Mouse (Mus musculus) kidney, embryonic 14.5 days (tissue): ENCODE measurements around the gene Dmwd. TPM values are rescaled to one million over a fixed set of nuclear protein-coding genes. Genes with fewer than 3 reads are reported as not detected.

ENCODE experiments used
- ATAC-seq: fragments of 200-750 bp; cut with Nextera tagmentation; 2 replicates; pipeline ENCODE4 v1.8.0; 2017; ENCODE audit warnings: moderate number of reproducible peaks, mild to moderate bottlenecking, moderate TSS enrichment, moderate library complexity; ENCODE audit not compliant: low FRiP score, low TSS enrichment
- H3K27ac ChIP-seq: fragments of 300-500 bp; sonication (generic); 2 replicates; pipeline ENCODE4 v1.5.1; 2014; ENCODE audit warnings: low read depth, mild to moderate bottlenecking, low read length, moderate library complexity, mixed read lengths
- H3K27me3 ChIP-seq: fragments of 300-500 bp; sonication (generic); 2 replicates; pipeline ENCODE4 v1.6.1; 2014; ENCODE audit warnings: mild to moderate bottlenecking, low read length; ENCODE audit not compliant: control insufficient read depth, insufficient read depth
- H3K36me3 ChIP-seq: fragments of 300-500 bp; sonication (generic); 2 replicates; pipeline ENCODE4 v1.6.1; 2014; ENCODE audit warnings: low read length, mixed read lengths; ENCODE audit not compliant: control insufficient read depth, insufficient read depth
- H3K4me1 ChIP-seq: fragments of 300-500 bp; sonication (generic); 2 replicates; pipeline ENCODE4 v1.6.1; 2014; ENCODE audit warnings: low read length, mixed read lengths; ENCODE audit not compliant: control insufficient read depth, insufficient read depth
- H3K4me2 ChIP-seq: fragments of 300-500 bp; sonication (generic); replicated peaks from 2 replicates; pipeline ENCODE4 v1.6.1; 2014; ENCODE audit warnings: low read depth, mild to moderate bottlenecking, low read length
- H3K4me3 ChIP-seq: fragments of 300-500 bp; sonication (generic); 2 replicates; pipeline ENCODE4 v1.5.1; 2014; ENCODE audit warnings: mild to moderate bottlenecking, low read length
- H3K9ac ChIP-seq: fragments of 300-500 bp; sonication (generic); 2 replicates; pipeline ENCODE4 v1.6.1; 2014; ENCODE audit warnings: low read depth, mild to moderate bottlenecking, low read length, moderate library complexity
- H3K9me3 ChIP-seq: fragments of 300-500 bp; sonication (generic); 2 replicates; pipeline ENCODE4 v1.6.1; 2016; ENCODE audit warnings: low read length; ENCODE audit not compliant: control insufficient read depth
- WGBS: fragments of 180-500 bp; shearing (Covaris S2); extraction: QIAGEN DNeasy Blood & Tissue Kit; methylation state at CpG from one replicate; pipeline ENCODE4 v1.1.7; 2014; 5-methylcytosine and 5-hydroxymethylcytosine counted together
- microRNA-seq: library from miRNA; unstranded; fragments of <30 nt; microRNA quantifications from one replicate; pipeline ENCODE4, GENCODE M21; 2016
- polyA plus RNA-seq: library from polyadenylated mRNA; unstranded; fragments of >200 nt; fragmentation: Nextera tagmentation; extraction: Ambion mirVana; gene quantifications from 2 replicates; pipeline ENCODE4 v1.2.1, GENCODE M21; 2014

Gene Dmwd
- polyA plus RNA-seq, 1 experiment from 2014 or later, result 20.5 TPM

DNA sequence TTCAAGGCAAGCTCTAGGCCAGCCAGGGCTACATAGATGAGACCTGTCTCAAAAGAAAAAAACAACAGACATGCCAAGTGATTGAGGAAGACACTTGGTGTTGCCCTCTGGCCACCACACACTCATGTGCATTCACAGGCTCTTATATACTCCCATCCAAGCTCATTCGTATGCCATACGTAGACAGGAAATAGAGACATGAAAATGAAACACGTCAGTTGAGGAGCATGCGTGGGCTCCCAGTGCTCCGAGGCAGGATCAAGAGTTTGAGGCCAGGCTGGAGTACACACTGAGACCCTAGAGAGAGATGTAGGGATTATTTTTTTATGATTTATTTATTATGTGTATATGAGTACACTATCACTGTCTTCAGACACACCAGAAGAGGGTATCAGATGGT, 53.4 kb downstream of the Dmwd start:
- Histone ChIP-seq H3K27me3 (no peaks in the 10 kb centered on the region), H3K9ac (no peak overlapping the region), H3K4me1 (peaks cover 7% of the 10 kb centered on the region; the same call in 1 of the 2 replicates), H3K4me3 (no peak overlapping the region), H3K36me3 (peaks cover 4% of the 10 kb centered on the region; the same call in 1 of the 2 replicates), H3K27ac (no peak overlapping the region), H3K4me2 (no peak overlapping the region), H3K9me3 (no peaks in the 10 kb centered on the region)
- 98% methylated on average over 5 of the region's 5 CpGs for WGBS
- ATAC-seq, result no peak

DNA sequence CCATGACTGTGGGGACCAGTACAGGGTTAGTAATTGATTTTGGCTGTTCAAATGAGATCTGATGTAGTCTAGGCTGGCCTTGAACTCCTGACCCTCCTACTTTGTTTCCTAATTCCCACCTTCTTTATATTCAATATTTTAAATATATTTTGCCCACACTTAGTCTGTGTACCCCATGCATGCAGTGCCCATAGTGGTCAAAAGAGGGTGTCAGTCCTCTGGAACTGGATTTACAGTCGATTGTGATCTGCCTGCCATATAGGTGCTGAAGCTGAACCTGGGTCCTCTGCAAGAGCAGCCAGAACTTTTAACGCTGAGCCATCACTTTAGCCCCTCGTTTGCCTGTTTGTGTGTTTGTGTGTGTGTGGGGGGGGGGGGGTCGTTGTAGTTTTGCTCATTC, 54.6 kb downstream of the Dmwd start:
- no peak for ATAC-seq
- Histone ChIP-seq H3K9ac (peak overlapping the region; percentile 42; the same call in 1 of the 2 replicates), H3K4me2 (peak overlapping the region; percentile 57), H3K9me3 (no peaks in the 10 kb centered on the region), H3K36me3 (peaks cover 13% of the 10 kb centered on the region), H3K27ac (peak overlapping the region; percentile 78), H3K4me1 (peaks cover 7% of the 10 kb centered on the region; the same call in 1 of the 2 replicates), H3K27me3 (no peaks in the 10 kb centered on the region), H3K4me3 (peak overlapping the region; percentile 44)
- WGBS, result 24% methylated on average over 4 of the region's 4 CpGs

DNA sequence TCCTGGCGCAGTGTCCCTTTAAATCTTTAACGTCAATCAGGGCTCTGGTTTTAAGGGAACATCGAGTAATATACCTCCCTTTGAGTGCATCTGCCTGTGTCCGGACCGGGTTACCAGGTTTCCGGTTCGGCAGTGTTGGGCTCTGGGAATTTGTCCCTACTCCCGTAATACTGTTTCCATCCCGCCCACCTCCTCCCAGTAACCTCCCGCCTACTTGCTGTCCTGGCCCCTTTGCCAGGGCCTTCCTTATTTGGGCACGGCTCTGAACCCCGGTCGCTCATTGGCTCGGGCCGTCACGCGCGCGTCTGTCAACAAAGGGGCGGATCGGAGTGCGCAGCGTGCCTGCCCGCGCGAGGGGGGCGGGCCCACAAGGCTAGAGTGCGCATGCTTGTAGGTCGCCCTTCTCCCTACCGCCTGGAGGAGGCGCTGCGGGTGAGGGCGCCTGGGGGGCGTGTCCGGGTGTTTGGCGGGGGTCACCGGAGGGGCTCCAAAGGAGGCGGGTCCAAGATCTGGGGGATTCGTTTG, 55.4 kb downstream of the Dmwd start:
- ATAC-seq, result peak; percentile 99
- peaks cover 7% of the 10 kb centered on the region; the same call in 1 of the 2 replicates for H3K4me1 ChIP-seq

More for the DNA sequence above, 55.4 kb downstream of the Dmwd start:
- under 1% methylated on average over 38 of the region's 39 CpGs for WGBS
- Histone ChIP-seq H3K27ac (peak overlapping the region; percentile 78), H3K9me3 (no peaks in the 10 kb centered on the region), H3K4me3 (peak overlapping the region; percentile 44), H3K27me3 (no peaks in the 10 kb centered on the region), H3K4me2 (peak overlapping the region; percentile 57), H3K36me3 (peaks cover 20% of the 10 kb centered on the region), H3K9ac (peak overlapping the region; percentile 42; the same call in 1 of the 2 replicates)

Small RNA genes within 50 kb of the gene (microRNA-seq; reads per million reads assigned to microRNA genes)
- not detected for gene Mir3100

Other genes starting within 250 kb of the Dmwd start
- 0.64 and 0.79 TPM in 2 replicates for gene Mill2, start 236.3 kb upstream of the Dmwd start, polyA plus RNA-seq
- gene Pglyrp1, start 204.9 kb upstream of the Dmwd start, polyA plus RNA-seq, result 0.77 and 1.1 TPM in 2 replicates
- 21.0 and 21.4 TPM in 2 replicates for gene Ccdc61, start 165.8 kb upstream of the Dmwd start, polyA plus RNA-seq
- 0.96 and 1.1 TPM in 2 replicates for gene Nova2, start 150.3 kb upstream of the Dmwd start, polyA plus RNA-seq
- gene Nanos2, start 88.8 kb upstream of the Dmwd start, polyA plus RNA-seq, result not detected in 2 replicates
- gene Mypop, start 85.0 kb upstream of the Dmwd start, polyA plus RNA-seq, result 3.9 and 4.9 TPM in 2 replicates
- gene Irf2bp1, start 72.2 kb upstream of the Dmwd start, polyA plus RNA-seq, result 28.6 and 30.3 TPM in 2 replicates
- not detected in 2 replicates for gene Foxa3, start 52.7 kb upstream of the Dmwd start, polyA plus RNA-seq
- 26.7 and 39.4 TPM in 2 replicates for gene Sympk, start 51.9 kb upstream of the Dmwd start, polyA plus RNA-seq
- gene Rsph6a, start 21.5 kb upstream of the Dmwd start, polyA plus RNA-seq, result not detected in 2 replicates
- gene Dmpk, start 7.6 kb downstream of the Dmwd start, polyA plus RNA-seq, result 12.1 and 14.9 TPM in 2 replicates
- 13.3 and 13.6 TPM in 2 replicates for gene Six5, start 18.4 kb downstream of the Dmwd start, polyA plus RNA-seq
- 2.3 and 4.5 TPM in 2 replicates for gene Gm4969, start 42.1 kb downstream of the Dmwd start, polyA plus RNA-seq
- 5.7 and 10.0 TPM in 2 replicates for gene Fbxo46, start 43.6 kb downstream of the Dmwd start, polyA plus RNA-seq
- 8.9 and 12.8 TPM in 2 replicates for gene Qpctl, start 73.1 kb downstream of the Dmwd start, polyA plus RNA-seq
- 155 and 205 TPM in 2 replicates for gene Snrpd2, start 73.5 kb downstream of the Dmwd start, polyA plus RNA-seq
- gene Gipr, start 89.9 kb downstream of the Dmwd start, polyA plus RNA-seq, result 0.31 and 0.45 TPM in 2 replicates
- gene Eml2, start 100.2 kb downstream of the Dmwd start, polyA plus RNA-seq, result 2.8 and 5.7 TPM in 2 replicates
- 2.4 and 3.4 TPM in 2 replicates for gene Gpr4, start 136.3 kb downstream of the Dmwd start, polyA plus RNA-seq
- gene Opa3, start 152.1 kb downstream of the Dmwd start, polyA plus RNA-seq, result 33.3 and 44.6 TPM in 2 replicates
- gene Vasp, start 195.6 kb downstream of the Dmwd start, polyA plus RNA-seq, result 54.2 and 56.5 TPM in 2 replicates
- not detected in 2 replicates for gene Ppm1n, start 203.8 kb downstream of the Dmwd start, polyA plus RNA-seq
- gene Rtn2, start 206.4 kb downstream of the Dmwd start, polyA plus RNA-seq, result 5.4 and 5.7 TPM in 2 replicates
- 0.14 and 0.20 TPM in 2 replicates for gene Fosb, start 233.8 kb downstream of the Dmwd start, polyA plus RNA-seq